Mouse (Mus musculus): ENCODE results near the gene Spint2. TPM values are rescaled to one million over a fixed set of nuclear protein-coding genes. Genes with fewer than 3 reads are reported as not detected.
A peak's percentile ranks its signal among the peaks of the same experiment; 100 is the strongest.
"Not testable (repeated sequence)": the region's sequence is repeated elsewhere in the genome, so short reads cannot be mapped to it uniquely, and the experiment has no call there.

Gene Spint2
- polyA plus RNA-seq, 1 experiment from 2014 or later, result 525 TPM

DNA sequence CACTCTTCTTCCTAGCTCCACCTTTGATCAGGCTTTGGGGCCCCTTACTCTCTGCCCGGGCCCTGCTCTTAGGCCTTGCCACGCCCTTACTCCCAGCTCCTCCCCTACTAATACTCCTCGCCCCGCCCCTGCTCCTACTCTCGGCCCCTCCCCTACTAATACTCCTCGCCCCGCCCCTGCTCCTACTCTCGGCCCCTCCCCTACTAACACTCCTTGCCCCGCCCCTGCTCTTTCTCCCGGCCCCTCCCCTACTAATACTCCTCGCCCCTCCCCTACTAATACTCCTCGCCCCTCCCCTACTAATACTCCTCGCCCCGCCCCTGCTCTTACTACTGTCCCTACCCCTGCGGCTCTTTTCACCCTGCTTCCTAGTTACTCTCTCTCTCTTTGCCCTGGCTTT is 70.7 kb downstream of the Spint2 start:
- not testable (repeated sequence) for H3K9me3 ChIP-seq; H3K36me3 ChIP-seq; H3K27me3 ChIP-seq (replicated peaks); H3K9ac ChIP-seq
- H3K4me3 ChIP-seq (replicated peaks), result peak overlapping the region; percentile 37
- H3K4me1 ChIP-seq, result peaks cover 11% of the 10 kb centered on the region
- WGBS, result 16% methylated on average over 14 of the region's 15 CpGs
- peak overlapping the region; percentile 67 for H3K27ac ChIP-seq
- peak; percentile 57 for ATAC-seq (ENCODE audit: insufficient read depth, low FRiP score, low read depth)
- peak overlapping the region; percentile 58 for H3K4me2 ChIP-seq

Other genes starting within 250 kb of the Spint2 start
- 0.30 and 0.76 TPM in 2 replicates for gene Ryr1, start 156.7 kb downstream of the Spint2 start, polyA plus RNA-seq (2015; fragmentation: Nextera tagmentation; extraction: Ambion mirVana)
- gene Rasgrp4, start 147.1 kb downstream of the Spint2 start, polyA plus RNA-seq (2015; fragmentation: Nextera tagmentation; extraction: Ambion mirVana), result 0.75 and 0.76 TPM in 2 replicates
- gene Fam98c, start 125.7 kb downstream of the Spint2 start, polyA plus RNA-seq (2015; fragmentation: Nextera tagmentation; extraction: Ambion mirVana), result 24.8 and 26.7 TPM in 2 replicates
- gene Ggn, start 111.7 kb downstream of the Spint2 start, polyA plus RNA-seq (2015; fragmentation: Nextera tagmentation; extraction: Ambion mirVana), result 0.42 and 0.66 TPM in 2 replicates
- gene Spred3, start 111.5 kb downstream of the Spint2 start, polyA plus RNA-seq (2015; fragmentation: Nextera tagmentation; extraction: Ambion mirVana), result 1.9 and 2.2 TPM in 2 replicates
- gene Psmd8, start 101.2 kb downstream of the Spint2 start, polyA plus RNA-seq (2015; fragmentation: Nextera tagmentation; extraction: Ambion mirVana), result 225 and 237 TPM in 2 replicates
- gene Catsperg1, start 67.9 kb downstream of the Spint2 start, polyA plus RNA-seq (2015; fragmentation: Nextera tagmentation; extraction: Ambion mirVana), result 0.60 and 1.2 TPM in 2 replicates
- 1.6 and 1.9 TPM in 2 replicates for gene Kcnk6, start 49.4 kb downstream of the Spint2 start, polyA plus RNA-seq (2015; fragmentation: Nextera tagmentation; extraction: Ambion mirVana)
- 83.7 and 85.8 TPM in 2 replicates for gene Yif1b, start 43.6 kb downstream of the Spint2 start, polyA plus RNA-seq (2015; fragmentation: Nextera tagmentation; extraction: Ambion mirVana)
- gene 2200002D01Rik, start 33.4 kb downstream of the Spint2 start, polyA plus RNA-seq (2015; fragmentation: Nextera tagmentation; extraction: Ambion mirVana), result 67.4 and 70.6 TPM in 2 replicates
- gene Ppp1r14a, start 7.4 kb upstream of the Spint2 start, polyA plus RNA-seq (2015; fragmentation: Nextera tagmentation; extraction: Ambion mirVana), result 42.7 and 56.7 TPM in 2 replicates
- 7.6 and 8.2 TPM in 2 replicates for gene Dpf1, start 22.0 kb upstream of the Spint2 start, polyA plus RNA-seq (2015; fragmentation: Nextera tagmentation; extraction: Ambion mirVana)
- gene Sipa1l3, start 236.7 kb upstream of the Spint2 start, polyA plus RNA-seq (2015; fragmentation: Nextera tagmentation; extraction: Ambion mirVana), result 22.0 and 31.3 TPM in 2 replicates

Measured in stomach, embryonic 15.5 days (tissue).